Mouse (Mus musculus) Muller cell, postnatal 12 days (primary cell): ENCODE results near the gene Vmn2r24.
"Not testable (repeated sequence)": the region's sequence is repeated elsewhere in the genome, so short reads cannot be mapped to it uniquely, and the experiment has no call there.

Experiments used
- DNase-seq: peaks from one replicate; pipeline ENCODE4 v3.0.0-alpha.2; 2015; ENCODE audit errors: inconsistent ontology term

Gene Vmn2r24

DNA sequence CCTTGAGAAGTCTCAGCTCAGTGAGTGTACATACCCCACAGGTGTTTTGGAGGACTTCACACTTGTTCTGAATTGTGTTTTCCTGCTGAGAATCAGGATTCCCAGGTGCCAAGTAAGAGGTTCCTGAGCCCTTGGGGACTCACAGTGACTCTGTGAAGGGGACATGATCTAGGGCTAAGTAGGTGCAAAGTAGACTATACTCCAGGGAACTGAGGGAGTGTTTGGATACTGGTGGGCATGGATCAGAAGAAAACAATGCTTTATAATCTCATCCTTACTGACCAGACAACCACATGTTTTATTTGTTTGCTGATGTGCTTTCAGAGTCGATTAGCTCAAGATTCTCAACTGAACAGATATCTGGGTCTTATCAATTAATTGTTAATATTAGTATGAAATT is at the start of gene Vmn2r24:
Vmn2r24 (plus strand) TSS at position 301 of the 400 bp plus-strand sequence.
- no peak for DNase-seq

DNA sequence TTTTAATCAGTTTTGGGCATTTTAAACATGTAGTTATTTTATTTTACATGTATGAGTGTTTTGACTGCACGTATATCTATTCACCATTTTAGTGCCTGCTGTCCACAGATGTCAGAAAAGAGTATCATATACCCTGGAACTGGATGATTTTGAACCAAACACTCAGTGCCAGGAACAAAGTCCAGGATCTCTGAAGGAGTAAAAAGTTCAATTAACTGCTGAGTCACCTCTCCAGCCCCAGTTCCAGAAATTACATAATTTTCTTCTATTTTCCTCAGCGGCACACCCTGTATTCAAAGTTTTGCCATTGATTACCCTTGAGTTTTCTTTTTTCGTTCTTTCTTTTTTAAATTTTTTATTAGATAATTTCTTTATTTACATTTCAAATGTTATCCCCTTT is 8.6 kb upstream of the Vmn2r24 start:
- DNase-seq, result no peak

DNA sequence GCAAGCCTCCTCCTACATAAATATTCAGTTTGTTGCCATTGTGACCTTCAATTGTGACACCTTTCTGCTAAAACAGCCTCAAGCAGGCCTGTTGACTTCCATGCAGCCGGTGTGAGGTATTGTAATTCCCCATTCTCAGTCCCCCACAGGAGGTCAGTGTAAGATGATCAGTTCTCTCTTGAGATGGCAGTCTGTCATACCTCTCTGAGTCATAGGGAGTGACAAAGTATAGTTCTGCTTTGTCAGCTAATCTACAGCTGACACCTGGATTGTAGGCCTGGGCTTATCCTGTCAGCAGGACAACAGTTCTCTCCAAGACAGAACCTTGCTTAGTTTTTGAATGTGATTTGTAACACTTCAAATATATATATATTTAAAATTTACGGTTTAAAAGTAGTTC is 6.2 kb downstream of the Vmn2r24 start:
- no peak for DNase-seq

DNA sequence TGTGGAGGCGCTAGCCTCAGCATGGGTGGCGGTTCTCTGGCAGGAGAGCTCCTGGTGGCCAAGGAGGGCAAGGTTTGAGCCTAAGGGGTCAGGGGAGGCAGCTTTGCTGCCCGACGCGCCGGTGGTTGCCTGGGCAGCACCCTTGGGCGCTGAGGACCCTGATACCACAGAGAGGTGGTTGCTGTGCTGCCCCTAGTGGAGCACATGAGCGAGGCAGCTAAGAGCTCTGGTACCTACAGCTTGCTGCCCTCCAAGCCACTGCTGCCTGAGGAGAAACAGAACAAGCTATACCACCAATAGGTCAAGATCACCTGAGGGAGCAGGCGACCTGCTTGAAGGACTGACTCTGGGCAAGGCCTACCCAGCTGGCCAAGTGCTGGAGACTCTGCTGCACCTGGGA is 15.1 kb downstream of the Vmn2r24 start:
- DNase-seq, result no peak

DNA sequence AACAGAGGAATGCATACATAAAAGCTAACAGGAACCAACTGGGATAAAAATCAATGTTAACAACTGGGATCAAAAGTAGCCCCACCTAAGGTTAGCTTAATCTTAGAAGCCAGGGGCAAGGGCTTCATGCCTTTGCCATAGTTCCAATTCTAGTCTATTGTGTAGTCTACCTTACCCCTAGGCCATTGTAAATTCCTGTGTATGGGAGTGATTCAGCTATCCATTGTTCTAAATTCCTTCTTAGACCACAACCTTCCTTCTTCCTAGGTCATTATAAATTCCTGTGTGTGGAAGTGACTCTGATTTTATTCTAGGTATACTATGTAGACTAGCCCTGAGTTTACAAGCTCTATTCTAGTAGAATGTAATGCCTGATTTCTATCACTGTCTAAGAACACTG is 31.6 kb downstream of the Vmn2r24 start:
- not testable (repeated sequence) for DNase-seq

DNA sequence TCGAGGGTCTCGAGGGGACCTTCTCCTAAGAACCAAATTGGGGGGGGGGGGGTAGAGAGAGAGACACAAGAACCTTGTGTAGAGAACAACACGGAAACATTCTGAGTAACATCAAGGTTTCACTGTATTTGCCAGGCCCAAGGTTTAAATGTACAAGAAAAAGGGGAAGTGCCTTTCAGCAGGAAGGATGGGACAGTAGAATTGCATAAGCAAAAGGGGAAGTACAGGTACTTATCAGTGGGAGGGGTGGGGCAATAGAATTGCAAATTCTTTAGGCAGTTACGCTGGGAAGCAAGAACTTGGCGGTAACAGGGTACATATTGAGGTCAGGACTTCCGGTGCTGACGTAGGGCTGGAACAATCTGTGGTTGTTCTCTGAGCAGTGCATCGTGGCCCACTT is 41.3 kb downstream of the Vmn2r24 start:
- DNase-seq, result no peak

DNA sequence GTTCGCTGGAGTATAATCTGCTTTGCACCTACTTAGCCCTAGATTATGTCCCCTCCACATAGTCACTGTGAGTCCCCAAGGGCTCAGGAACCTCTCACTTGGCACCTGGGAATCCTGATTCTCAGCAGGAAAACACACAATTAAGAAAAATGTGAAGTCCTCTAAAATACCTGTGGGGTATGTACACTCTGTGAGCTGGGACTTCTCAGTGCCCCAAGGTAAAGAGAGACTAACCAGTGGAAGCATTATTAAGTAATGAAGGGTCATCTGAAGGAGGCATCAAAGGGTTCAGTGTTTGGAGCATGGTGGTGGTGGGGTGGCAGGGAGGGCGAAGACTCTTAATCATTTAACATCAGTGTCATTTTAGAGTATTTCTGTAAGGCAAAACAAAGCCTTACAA is 74.7 kb downstream of the Vmn2r24 start, which contains the start of gene Vmn2r25:
Vmn2r25 (minus strand) TSS at position 101 of the 400 bp plus-strand sequence.
- DNase-seq, result not testable (repeated sequence)
